Mouse (Mus musculus) lung, postnatal 0 days (tissue): Measurements from ENCODE around the gene Nr2f2. TPM values are rescaled to one million over a fixed set of nuclear protein-coding genes. Genes with fewer than 3 reads are reported as not detected.

Experiments
- ATAC-seq: fragments of 200-750 bp; cut with Nextera tagmentation; 2 replicates; pipeline ENCODE4 v1.8.0; 2017; ENCODE audit warnings: moderate library complexity
- DNase-seq: peaks from one replicate; pipeline ENCODE4 v3.0.0-alpha.2; 2016; ENCODE audit warnings: low spot score
- H3K27ac ChIP-seq: fragments of 300-500 bp; sonication (generic); 2 replicates; pipeline ENCODE4 v1.5.1; 2014; ENCODE audit warnings: antibody characterized with exemption, mild to moderate bottlenecking, low read length, mixed read lengths
- H3K27me3 ChIP-seq: fragments of 300-500 bp; sonication (generic); replicated peaks from 2 replicates; pipeline ENCODE4 v1.6.1; 2014; ENCODE audit warnings: low read length, mixed read lengths; ENCODE audit not compliant: insufficient read depth
- H3K36me3 ChIP-seq: fragments of 300-500 bp; sonication (generic); 2 replicates; pipeline ENCODE4 v1.6.1; 2014; ENCODE audit warnings: low read length, mixed read lengths; ENCODE audit not compliant: insufficient read depth
- H3K4me1 ChIP-seq: fragments of 300-500 bp; sonication (generic); 2 replicates; pipeline ENCODE4 v1.6.1; 2014; ENCODE audit warnings: antibody characterized with exemption, low read depth, low read length, mixed read lengths; ENCODE audit not compliant: insufficient read depth
- H3K4me2 ChIP-seq: fragments of 300-500 bp; sonication (generic); replicated peaks from 2 replicates; pipeline ENCODE4 v1.6.1; 2014; ENCODE audit warnings: low read depth, mild to moderate bottlenecking, low read length, moderate library complexity, mixed read lengths
- H3K4me3 ChIP-seq: fragments of 300-500 bp; sonication (generic); 2 replicates; pipeline ENCODE4 v1.5.1; 2014; ENCODE audit warnings: low read depth, low read length
- H3K9ac ChIP-seq: fragments of 300-500 bp; sonication (generic); replicated peaks from 2 replicates; pipeline ENCODE4 v1.6.1; 2014; ENCODE audit warnings: low read depth, mild to moderate bottlenecking
- H3K9me3 ChIP-seq: fragments of 300-500 bp; sonication (generic); 2 replicates; pipeline ENCODE4 v1.6.1; 2016; ENCODE audit warnings: low read length, mixed read lengths
- CTCF ChIP-seq: IDR thresholded peaks from 2 replicates; pipeline ENCODE4 v1.5.1; 2016; ENCODE audit warnings: antibody characterized with exemption, mild to moderate bottlenecking
- EP300 ChIP-seq: IDR thresholded peaks from 2 replicates; pipeline ENCODE4 v1.6.1; 2016; ENCODE audit warnings: antibody characterized with exemption, mild to moderate bottlenecking, control low read depth
- WGBS: fragments of 180-500 bp; shearing (Covaris S2); extraction: QIAGEN DNeasy Blood & Tissue Kit; methylation state at CpG from one replicate; pipeline ENCODE4 v1.1.7; 2014; 5-methylcytosine and 5-hydroxymethylcytosine counted together
- polyA plus RNA-seq: library from polyadenylated mRNA; unstranded; fragments of >200 nt; fragmentation: Nextera tagmentation; extraction: Ambion mirVana; gene quantifications from 2 replicates; pipeline ENCODE4 v1.2.1, GENCODE M21; 2015

Gene Nr2f2
- 72.7 and 89.1 TPM in 2 replicates for polyA plus RNA-seq

DNA sequence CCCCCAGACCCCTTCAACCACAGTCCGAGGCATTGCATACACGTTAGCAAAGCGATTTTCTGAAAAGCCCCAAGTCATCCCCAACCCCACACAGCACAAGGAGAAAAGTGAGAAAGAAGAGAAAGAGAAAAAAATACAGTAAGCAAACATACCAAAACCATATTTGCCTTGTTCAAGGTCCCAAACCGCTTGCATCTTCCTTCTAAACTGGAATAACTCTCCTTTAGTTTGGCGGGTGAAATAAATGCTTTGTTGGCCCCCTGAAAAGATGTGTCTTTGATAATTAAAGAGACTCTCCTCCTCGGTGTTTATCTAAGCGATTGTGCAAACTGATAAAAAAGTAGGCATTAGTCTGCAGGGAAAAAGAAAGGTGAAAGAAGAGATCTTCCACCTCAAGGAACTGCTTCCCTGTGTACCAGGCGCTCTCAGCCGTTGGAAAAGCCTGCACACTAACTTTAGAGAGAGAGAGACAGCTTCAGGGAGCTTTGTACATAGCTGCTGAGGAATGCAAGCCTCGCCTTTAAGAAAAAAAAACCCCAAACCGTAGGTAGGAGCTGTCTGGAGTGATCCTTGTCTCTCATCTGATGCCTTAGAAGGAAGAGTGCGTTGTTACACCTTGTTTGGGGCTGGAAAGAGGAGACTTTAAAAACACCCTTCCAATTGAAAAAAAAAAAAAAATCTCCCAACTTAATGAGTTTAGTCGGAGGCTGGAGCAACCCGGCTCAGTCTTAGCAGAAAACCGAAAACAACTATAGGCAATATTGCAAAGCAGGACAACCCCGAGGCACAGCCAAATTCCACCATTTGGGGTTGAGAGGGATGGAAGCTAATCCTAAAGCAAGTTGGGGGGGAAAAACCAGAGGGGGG, at the start of gene Nr2f2:
TSS of gene Nr2f2 (minus strand) at position 795 of the 867 bp plus-strand sequence.
- 3% methylated on average over 16 of the region's 16 CpGs for WGBS
- peak within 1 kb of the TSS; percentile 50 for H3K4me3 ChIP-seq
- peak within 1 kb of the TSS; percentile 84 for H3K27ac ChIP-seq
- H3K9ac ChIP-seq, result peak within 1 kb of the TSS; percentile 58
- no peaks in the 10 kb centered on the region for H3K27me3 ChIP-seq
- no peaks in the 10 kb centered on the region for H3K9me3 ChIP-seq
- no peak for TF ChIP-seq EP300
- TF ChIP-seq CTCF, result no peak
- peak; percentile 74 for DNase-seq
- peaks cover 5% of the 10 kb centered on the region; the same call in 1 of the 2 replicates for H3K4me1 ChIP-seq
- no peak for ATAC-seq
- no peaks in the 10 kb centered on the region for H3K36me3 ChIP-seq
- H3K4me2 ChIP-seq, result peak within 1 kb of the TSS; percentile 83

DNA sequence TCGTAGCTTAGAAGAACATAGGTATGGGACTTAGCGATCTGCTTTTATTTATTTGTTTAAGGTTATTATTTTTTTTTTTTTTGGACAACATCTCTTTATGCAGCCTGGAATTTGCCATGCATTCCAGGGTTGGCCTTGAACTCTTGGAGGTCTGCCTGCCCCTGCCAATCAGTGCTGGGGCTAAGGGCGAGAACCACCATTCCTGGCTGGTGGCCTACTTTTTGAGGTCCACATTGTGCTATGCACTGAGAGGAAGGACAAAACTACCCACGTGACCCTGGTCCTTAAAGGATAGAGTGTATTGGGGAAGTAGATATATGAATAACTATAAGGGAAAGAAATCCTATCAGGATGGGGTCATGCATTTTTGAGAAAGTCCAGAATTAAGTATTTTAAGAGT, 47.9 kb upstream of the Nr2f2 start:
- Histone ChIP-seq H3K36me3 (no peaks in the 10 kb centered on the region), H3K4me3 (no peak overlapping the region), H3K27ac (no peak overlapping the region), H3K4me1 (no peaks in the 10 kb centered on the region), H3K9ac (no peak overlapping the region), H3K27me3 (no peaks in the 10 kb centered on the region), H3K4me2 (no peak overlapping the region), H3K9me3 (no peaks in the 10 kb centered on the region)
- no peak for DNase-seq
- no peak for ATAC-seq
- TF ChIP-seq EP300, result no peak
- no peak for TF ChIP-seq CTCF
- 90% methylated on average over 4 of the region's 4 CpGs for WGBS

DNA sequence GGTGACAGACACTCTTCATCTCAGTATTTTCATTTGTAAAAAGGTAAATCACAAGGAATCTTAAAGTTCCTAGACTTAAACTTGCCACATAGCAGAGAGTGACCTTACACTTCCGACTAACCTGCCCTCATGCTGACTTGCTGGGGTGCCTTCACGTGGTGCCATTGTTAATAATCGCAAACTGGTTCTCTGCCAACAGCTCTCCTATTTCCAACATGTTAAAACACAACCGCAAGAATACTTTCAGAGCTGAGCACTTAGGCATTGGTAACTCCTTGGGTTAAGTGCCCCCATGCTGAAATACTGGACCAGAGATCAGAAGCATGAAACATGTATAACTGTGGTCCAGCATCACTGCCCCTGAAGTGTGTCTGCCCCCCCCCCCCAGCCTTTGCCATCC, 47.1 kb upstream of the Nr2f2 start:
- DNase-seq (peak; percentile 28), ATAC-seq (no peak)
- 48% methylated on average over 4 of the region's 4 CpGs for WGBS
- no peaks in the 10 kb centered on the region for H3K9me3 ChIP-seq
- no peaks in the 10 kb centered on the region for H3K4me1 ChIP-seq
- H3K27me3 ChIP-seq, result no peaks in the 10 kb centered on the region
- no peaks in the 10 kb centered on the region for H3K36me3 ChIP-seq
- no peak overlapping the region for H3K9ac ChIP-seq
- H3K27ac ChIP-seq, result no peak overlapping the region
- H3K4me2 ChIP-seq, result no peak overlapping the region
- TF ChIP-seq CTCF (no peak), EP300 (no peak)
- no peak overlapping the region for H3K4me3 ChIP-seq

DNA sequence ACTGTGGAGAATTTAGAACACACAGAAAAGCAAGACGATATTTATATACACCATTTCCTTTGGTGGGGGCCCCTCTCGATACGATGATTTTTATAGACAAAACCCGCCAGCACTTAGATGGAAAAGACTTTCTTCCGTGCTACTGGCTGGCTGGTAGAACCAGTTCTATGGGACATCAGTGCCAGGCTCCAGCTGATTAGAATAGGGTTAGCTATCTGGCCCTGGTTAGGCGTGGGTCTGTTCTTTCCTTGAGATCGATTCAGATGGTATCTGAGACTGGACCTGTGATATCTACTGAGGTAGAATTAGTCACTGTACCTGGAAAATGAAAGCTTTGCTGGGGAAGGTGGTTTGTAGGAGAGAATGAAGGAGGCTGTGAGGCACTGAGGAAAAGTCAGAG, 46.4 kb upstream of the Nr2f2 start:
- Histone ChIP-seq H3K27ac (no peak overlapping the region), H3K4me1 (no peaks in the 10 kb centered on the region), H3K4me3 (no peak overlapping the region), H3K27me3 (no peaks in the 10 kb centered on the region), H3K9ac (no peak overlapping the region), H3K9me3 (no peaks in the 10 kb centered on the region), H3K4me2 (no peak overlapping the region), H3K36me3 (no peaks in the 10 kb centered on the region)
- TF ChIP-seq EP300 (no peak), CTCF (no peak)
- DNase-seq, result no peak
- no peak for ATAC-seq
- WGBS, result 73% methylated on average over 7 of the region's 7 CpGs

DNA sequence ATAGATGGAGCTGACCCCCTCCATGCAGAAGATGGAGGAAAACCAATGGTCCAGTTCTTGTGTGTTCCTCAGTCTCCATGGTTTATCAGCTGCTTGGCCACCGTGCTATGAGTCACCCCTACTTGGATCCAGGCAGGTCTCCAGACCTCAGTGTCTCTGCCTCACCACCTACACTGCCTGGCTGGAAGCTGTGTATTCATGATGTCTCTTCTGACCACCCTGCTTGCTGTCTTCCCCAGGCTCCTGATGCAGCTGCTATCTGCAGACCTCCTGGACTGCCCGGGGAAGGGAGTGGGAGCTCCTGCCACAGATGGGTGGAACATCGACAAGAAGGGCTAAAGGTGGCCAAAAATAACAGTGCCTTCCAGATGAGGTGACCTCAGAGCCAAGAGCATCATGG, 43.8 kb upstream of the Nr2f2 start:
- H3K9ac ChIP-seq, result no peak overlapping the region
- H3K36me3 ChIP-seq, result no peaks in the 10 kb centered on the region
- WGBS, result 82% methylated on average over 3 of the region's 3 CpGs
- no peak for DNase-seq
- no peak overlapping the region for H3K4me2 ChIP-seq
- no peaks in the 10 kb centered on the region for H3K4me1 ChIP-seq
- no peak overlapping the region for H3K27ac ChIP-seq
- no peaks in the 10 kb centered on the region for H3K27me3 ChIP-seq
- no peak overlapping the region for H3K4me3 ChIP-seq
- no peak for ATAC-seq
- TF ChIP-seq CTCF (no peak), EP300 (no peak)
- H3K9me3 ChIP-seq, result no peaks in the 10 kb centered on the region

DNA sequence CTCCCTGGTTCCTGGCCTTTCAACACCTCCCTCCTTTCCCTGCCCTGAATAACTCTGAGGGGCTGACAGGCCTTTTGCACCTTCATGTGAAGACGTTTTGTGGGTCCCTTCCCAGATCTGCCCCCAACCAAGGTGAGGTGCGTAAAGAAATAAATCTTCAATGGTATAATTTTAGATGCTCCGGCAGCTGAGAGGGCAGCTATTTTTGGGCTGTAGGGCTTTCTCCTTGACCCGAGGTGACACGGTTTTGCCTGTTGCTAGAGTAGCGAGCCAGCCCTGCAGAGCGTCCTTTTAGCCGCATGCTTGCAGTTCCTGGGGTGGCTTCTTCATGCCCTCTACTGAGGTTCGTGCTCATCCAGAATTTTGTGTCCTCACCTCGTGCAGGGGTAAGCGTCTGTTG, 43.4 kb upstream of the Nr2f2 start:
- Histone ChIP-seq H3K4me1 (no peaks in the 10 kb centered on the region), H3K9ac (no peak overlapping the region), H3K27me3 (no peaks in the 10 kb centered on the region), H3K9me3 (no peaks in the 10 kb centered on the region), H3K36me3 (no peaks in the 10 kb centered on the region), H3K4me3 (no peak overlapping the region), H3K27ac (no peak overlapping the region), H3K4me2 (no peak overlapping the region)
- TF ChIP-seq CTCF (no peak), EP300 (no peak)
- ATAC-seq (no peak), DNase-seq (no peak)
- 86% methylated on average over 11 of the region's 11 CpGs for WGBS
